Mouse (Mus musculus) ES-CJ7 (cell line): ENCODE results near the gene Sugp1.
A peak's percentile ranks its signal among the peaks of the same experiment; 100 is the strongest.
"Not testable (repeated sequence)": the region's sequence is repeated elsewhere in the genome, so short reads cannot be mapped to it uniquely, and the experiment has no call there.

Experiments used
- DNase-seq: peaks from one replicate; pipeline ENCODE4 v3.0.0; 2011; ENCODE audit warnings: low read depth, low spot score

Gene Sugp1

GRCm38 (mm10) chr8:70042583-70043455 is at the start of gene Sugp1, which contains the start of gene Mau2:
Gene Sugp1, plus strand, starts transcription at chr8:70042813.
Gene Mau2, minus strand, starts transcription at chr8:70042734.
- peak; percentile 99 for DNase-seq

- no peak for DNase-seq
Observed at GRCm38 (mm10) chr8:69995422-69995775, 47.2 kb upstream of the Sugp1 start.

GRCm38 (mm10) chr8:69995776-69996588 is 46.6 kb upstream of the Sugp1 start, which contains the start of gene Gatad2a:
Gene Gatad2a, minus strand, starts transcription at chr8:69996384.
- DNase-seq = peak; percentile 100

GRCm38 (mm10) chr8:69996589-69997285 is 45.9 kb upstream of the Sugp1 start:
- DNase-seq = peak; percentile 75

GRCm38 (mm10) chr8:69998706-69999105 is 43.9 kb upstream of the Sugp1 start:
- DNase-seq = no peak

GRCm38 (mm10) chr8:69999236-69999635 is 43.4 kb upstream of the Sugp1 start:
- DNase-seq = no peak

GRCm38 (mm10) chr8:70000226-70000625 is 42.4 kb upstream of the Sugp1 start:
- no peak for DNase-seq

GRCm38 (mm10) chr8:70001176-70001891 is 41.3 kb upstream of the Sugp1 start:
- DNase-seq = peak; percentile 97

GRCm38 (mm10) chr8:70001892-70002191 is 40.8 kb upstream of the Sugp1 start:
- not testable (repeated sequence) for DNase-seq

GRCm38 (mm10) chr8:70003204-70003657 is 39.4 kb upstream of the Sugp1 start:
- DNase-seq = peak; percentile 74

GRCm38 (mm10) chr8:70004345-70004744 is 38.3 kb upstream of the Sugp1 start:
- no peak for DNase-seq

GRCm38 (mm10) chr8:70005178-70005577 is 37.4 kb upstream of the Sugp1 start:
- DNase-seq = no peak

GRCm38 (mm10) chr8:70010796-70011195 is 31.8 kb upstream of the Sugp1 start:
- not testable (repeated sequence) for DNase-seq

GRCm38 (mm10) chr8:70012350-70012749 is 30.3 kb upstream of the Sugp1 start:
- DNase-seq = no peak

GRCm38 (mm10) chr8:70012763-70013162 is 29.9 kb upstream of the Sugp1 start:
- DNase-seq = no peak

- DNase-seq = no peak
Observed at GRCm38 (mm10) chr8:70015017-70015416, 27.6 kb upstream of the Sugp1 start.

- peak; percentile 35 for DNase-seq
Observed at GRCm38 (mm10) chr8:70023596-70023995, 19.0 kb upstream of the Sugp1 start.

GRCm38 (mm10) chr8:70026151-70026550 is 16.5 kb upstream of the Sugp1 start:
- DNase-seq = no peak

- DNase-seq = no peak
Observed at GRCm38 (mm10) chr8:70030255-70030654, 12.4 kb upstream of the Sugp1 start.

- DNase-seq = no peak
Observed at GRCm38 (mm10) chr8:70037994-70038393, 4.6 kb upstream of the Sugp1 start.

GRCm38 (mm10) chr8:70041885-70042546 is 597 bp upstream of the Sugp1 start:
- DNase-seq = peak; percentile 29
